Mouse (Mus musculus) thymus, adult 2 months (tissue): ENCODE measurements around the gene Gna15. TPM values are rescaled to one million over a fixed set of nuclear protein-coding genes. Genes with fewer than 3 reads are reported as not detected.

Experiments
- DNase-seq: peaks from one replicate; pipeline ENCODE4 v3.0.0; 2021
- H3K27ac ChIP-seq: fragments of 200-500 bp; 2 replicates; pipeline ENCODE4 v1.5.1; 2012; ENCODE audit warnings: low read length, control low read depth; ENCODE audit not compliant: control insufficient read depth, insufficient read depth
- H3K27me3 ChIP-seq: fragments of 200-500 bp; 2 replicates; pipeline ENCODE4 v1.6.1; 2012; ENCODE audit warnings: mild to moderate bottlenecking, low read length, moderate library complexity, mixed read lengths; ENCODE audit not compliant: control insufficient read depth, insufficient read depth
- H3K36me3 ChIP-seq: fragments of 200-500 bp; 2 replicates; pipeline ENCODE4 v1.6.1; 2012; ENCODE audit warnings: mild to moderate bottlenecking, low read length, moderate library complexity; ENCODE audit not compliant: control insufficient read depth, insufficient read depth
- H3K4me1 ChIP-seq: fragments of 200-500 bp; replicated peaks from 2 replicates; pipeline ENCODE4 v1.6.1; 2012; ENCODE audit warnings: low read length; ENCODE audit not compliant: control insufficient read depth, insufficient read depth
- H3K4me3 ChIP-seq: fragments of 200-500 bp; 2 replicates; pipeline ENCODE4 v1.5.1; 2012; ENCODE audit warnings: mild to moderate bottlenecking, low read length, control low read depth, moderate library complexity; ENCODE audit not compliant: control insufficient read depth, insufficient read depth
- CTCF ChIP-seq: fragments of 200-500 bp; IDR thresholded peaks from 2 replicates; pipeline ENCODE4 v1.5.1; 2012; ENCODE audit warnings: mild to moderate bottlenecking, control low read depth, low read length, moderate library complexity, borderline replicate concordance; ENCODE audit not compliant: control insufficient read depth, poor library complexity, insufficient read depth; ENCODE audit errors: extremely low read depth
- POLR2A ChIP-seq: fragments of 200-500 bp; IDR thresholded peaks from 2 replicates; pipeline ENCODE4 v1.6.1; 2012; ENCODE audit warnings: mild to moderate bottlenecking, low read length, control low read depth, moderate library complexity; ENCODE audit not compliant: control insufficient read depth, poor library complexity, insufficient read depth; ENCODE audit errors: extremely low read depth
- WGBS: fragments of 180-500 bp; shearing (Covaris S2); methylation state at CpG from one replicate; pipeline ENCODE4 v1.1.7; 2018; 5-methylcytosine and 5-hydroxymethylcytosine counted together
- polyA plus RNA-seq: library from polyadenylated mRNA; depleted of rRNA; stranded (reverse); fragments of >200 nt; gene quantifications from 2 replicates; pipeline ENCODE4 v1.2.3, GENCODE M21; 2012

Gene Gna15
- polyA plus RNA-seq, 1 experiment, result 10.6 TPM

DNA sequence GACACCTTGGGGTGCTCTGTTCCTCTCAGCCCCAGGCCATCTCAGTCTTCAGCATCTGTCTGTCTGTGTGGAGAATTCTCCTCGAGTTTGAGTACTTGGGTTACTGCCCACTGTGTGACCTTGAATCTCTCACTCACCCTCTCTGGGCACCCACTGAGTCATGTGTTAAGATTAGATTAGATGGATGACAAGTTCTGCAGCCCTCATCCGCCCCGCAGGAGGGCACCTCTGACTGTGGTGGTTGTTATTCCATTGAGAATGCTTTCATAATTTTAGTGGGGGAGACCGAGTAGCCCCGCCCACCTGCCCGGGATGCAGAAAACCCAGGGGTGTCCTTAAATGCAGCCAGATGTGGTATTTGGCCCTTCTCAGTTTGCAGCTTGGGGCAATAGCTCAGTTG lies 39.5 kb upstream of the Gna15 start:
- H3K4me3 ChIP-seq, result no peak overlapping the region
- TF ChIP-seq POLR2A (no peak), CTCF (no peak)
- H3K36me3 ChIP-seq, result peaks cover 40% of the 10 kb centered on the region
- no peaks in the 10 kb centered on the region for H3K27me3 ChIP-seq
- 88% methylated on average over 6 of the region's 6 CpGs for WGBS
- H3K27ac ChIP-seq, result no peak overlapping the region
- peak; percentile 14 for DNase-seq
- peaks cover 71% of the 10 kb centered on the region for H3K4me1 ChIP-seq

DNA sequence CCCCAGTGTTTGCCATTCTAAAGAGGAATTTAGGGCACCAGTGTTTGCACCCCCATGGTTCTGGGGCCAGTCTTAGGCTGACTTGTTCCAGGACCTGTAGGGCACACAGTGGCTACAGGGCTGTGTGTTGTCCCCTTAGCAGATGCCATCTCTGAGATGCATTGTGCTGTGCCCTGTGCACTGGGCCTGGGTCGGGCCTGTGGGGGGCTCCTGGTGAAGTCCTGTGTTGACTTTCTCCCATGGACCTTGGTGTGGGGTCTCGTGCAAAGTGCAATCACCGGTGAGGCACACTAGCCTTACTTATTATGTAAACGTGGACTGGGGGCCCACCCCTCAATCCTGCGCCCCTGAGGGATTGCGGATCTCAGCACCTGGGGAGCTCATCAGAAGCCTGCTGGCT lies 38.4 kb upstream of the Gna15 start:
- H3K36me3 ChIP-seq, result peaks cover 40% of the 10 kb centered on the region
- H3K27me3 ChIP-seq, result no peaks in the 10 kb centered on the region
- no peak overlapping the region for H3K27ac ChIP-seq
- TF ChIP-seq POLR2A (no peak), CTCF (no peak)
- 97% methylated on average over 6 of the region's 6 CpGs for WGBS
- peaks cover 62% of the 10 kb centered on the region for H3K4me1 ChIP-seq
- H3K4me3 ChIP-seq, result no peak overlapping the region
- peak; percentile 11 for DNase-seq

DNA sequence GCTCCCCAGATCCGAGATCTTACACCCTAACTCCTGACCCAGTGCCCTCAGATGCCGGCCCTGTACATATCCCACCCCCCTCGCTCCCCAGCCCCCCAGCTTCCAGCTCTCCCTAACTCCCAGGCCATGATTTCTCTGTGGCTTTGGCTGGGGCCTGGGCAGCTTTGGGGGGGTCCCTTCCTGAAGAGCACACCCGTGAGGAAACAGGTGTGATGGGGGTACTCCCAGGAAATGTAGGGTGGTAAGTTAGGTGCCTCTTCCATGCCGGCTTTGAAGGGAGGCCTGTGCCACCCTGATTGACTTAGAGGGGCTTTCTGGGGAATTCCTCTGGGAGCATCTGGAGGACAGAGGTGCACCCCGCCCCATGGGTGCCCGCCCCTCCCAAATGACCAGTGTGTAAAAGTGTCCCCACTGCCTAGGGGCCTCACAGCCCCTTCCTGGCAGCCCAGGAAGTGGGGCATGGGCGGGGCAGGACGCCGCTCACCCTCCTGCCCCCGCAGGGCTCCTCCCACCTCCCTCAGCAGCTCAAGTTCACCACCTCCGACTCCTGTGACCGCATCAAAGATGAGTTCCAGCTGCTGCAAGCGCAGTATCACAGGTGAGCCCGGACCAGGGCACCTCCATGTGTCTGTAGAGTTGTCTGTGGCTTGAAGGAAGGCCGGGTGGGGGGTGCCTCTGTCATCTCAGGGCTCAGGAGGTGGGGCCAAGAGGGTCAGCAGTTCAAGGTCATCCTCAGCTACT lies 36.9 kb upstream of the Gna15 start:
- DNase-seq, result peak; percentile 94
- TF ChIP-seq CTCF, result no peak
- peak; percentile 56 for TF ChIP-seq POLR2A
- Histone ChIP-seq H3K36me3 (peaks cover 34% of the 10 kb centered on the region), H3K4me1 (peaks cover 50% of the 10 kb centered on the region), H3K27ac (peak overlapping the region; percentile 92), H3K27me3 (no peaks in the 10 kb centered on the region), H3K4me3 (peak overlapping the region; percentile 90)
- WGBS, result under 1% methylated on average over 16 of the region's 16 CpGs

DNA sequence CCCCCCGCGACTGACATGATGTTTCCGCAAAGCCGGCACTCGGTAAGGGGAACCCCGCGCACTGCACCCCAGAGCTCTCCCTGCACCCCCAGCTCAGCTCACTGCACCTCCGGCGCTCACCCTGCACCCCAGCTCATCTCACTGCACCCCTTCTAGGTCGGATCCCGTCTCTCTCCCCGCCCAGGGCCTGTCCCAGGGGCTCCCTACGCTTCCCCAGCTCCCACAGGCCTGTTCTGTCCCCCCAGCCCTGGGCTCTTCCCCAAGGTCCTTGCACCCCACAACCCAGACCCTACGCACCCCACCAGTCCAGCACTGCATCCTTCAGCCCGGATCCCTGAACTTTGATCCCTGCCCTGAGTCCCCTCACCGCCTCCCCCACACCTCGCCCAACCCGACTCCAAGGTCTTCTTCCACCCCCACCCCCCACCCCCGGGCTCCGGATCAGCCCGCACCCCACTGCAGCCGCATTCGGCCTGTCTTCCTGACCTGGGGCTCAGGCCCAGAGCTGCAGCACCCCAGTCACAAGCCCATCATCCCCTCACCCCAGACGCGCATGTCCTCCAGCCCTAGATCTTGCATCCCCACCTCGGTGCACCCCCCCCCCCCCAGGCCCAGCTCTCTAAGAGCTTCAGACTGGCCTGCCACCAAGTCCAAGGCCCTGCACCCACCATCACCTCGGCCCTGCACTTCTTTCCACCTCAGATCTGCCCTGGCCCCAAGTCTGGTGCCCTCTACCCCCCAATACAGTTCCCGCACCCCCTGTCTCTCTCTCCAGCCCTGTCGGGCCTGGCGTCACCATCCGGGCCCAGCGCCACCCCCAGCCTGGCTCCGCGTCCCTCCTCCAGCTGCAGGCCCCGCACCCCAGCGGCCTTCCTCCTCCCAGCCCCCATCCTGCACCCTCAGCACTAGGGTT lies 35.9 kb upstream of the Gna15 start:
- TF ChIP-seq POLR2A (peak; percentile 55; the same call in 1 of the 2 replicates), CTCF (0 out of 2 replicates have a peak, but pooled peaks have one; percentile 43)
- Histone ChIP-seq H3K4me3 (peak overlapping the region; percentile 90), H3K27ac (peak overlapping the region; percentile 92), H3K36me3 (peaks cover 25% of the 10 kb centered on the region), H3K4me1 (peaks cover 44% of the 10 kb centered on the region), H3K27me3 (no peaks in the 10 kb centered on the region)
- under 1% methylated on average over 36 of the region's 36 CpGs for WGBS
- peak; percentile 86 for DNase-seq

DNA sequence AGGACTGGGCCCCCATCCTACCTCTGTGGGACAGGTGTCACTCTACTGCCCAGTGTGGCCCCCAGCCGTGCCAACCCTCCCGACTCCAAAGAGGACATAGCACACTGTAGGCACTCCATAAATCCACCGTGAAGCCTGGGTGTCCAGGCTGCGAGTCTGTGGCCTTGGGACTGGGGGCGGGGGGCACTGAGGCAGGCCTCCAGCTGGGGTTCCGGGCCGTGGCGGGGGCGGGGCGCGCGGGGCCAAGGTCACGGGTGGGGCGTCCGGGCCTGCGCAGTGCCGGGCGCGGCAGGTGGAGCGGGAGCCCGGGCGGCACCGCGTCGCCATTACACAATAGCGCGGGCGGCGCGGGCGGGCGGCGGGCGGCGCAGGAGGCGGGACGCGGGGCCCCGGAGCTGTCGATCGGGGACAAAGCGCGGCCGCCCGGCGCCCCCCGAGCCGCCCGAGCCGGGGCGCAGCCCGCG lies 35.2 kb upstream of the Gna15 start, which contains the start of gene Aes:
TSS of gene Aes (plus strand) at position 326 of the 464 bp plus-strand sequence.
- DNase-seq, result peak; percentile 90
- 2% methylated on average over 46 of the region's 53 CpGs for WGBS
- Histone ChIP-seq H3K27me3 (no peaks in the 10 kb centered on the region), H3K4me3 (peak within 1 kb of the TSS; percentile 90), H3K27ac (peak within 1 kb of the TSS; percentile 92), H3K36me3 (peaks cover 19% of the 10 kb centered on the region; the same call in 1 of the 2 replicates), H3K4me1 (peaks cover 37% of the 10 kb centered on the region)
- TF ChIP-seq POLR2A, result peak; percentile 63
- no peak for TF ChIP-seq CTCF

GRCm38 (mm10) chr10:81557491-81557890 lies 33.5 kb upstream of the Gna15 start:
- WGBS, result 41% methylated on average over 1 of the region's 1 CpGs
- no peak for TF ChIP-seq POLR2A
- TF ChIP-seq CTCF, result no peak

More at GRCm38 (mm10) chr10:81557491-81557890, 33.5 kb upstream of the Gna15 start:
- Histone ChIP-seq H3K27ac (no peak overlapping the region), H3K36me3 (peaks cover 10% of the 10 kb centered on the region; the same call in 1 of the 2 replicates), H3K4me1 (peaks cover 25% of the 10 kb centered on the region), H3K27me3 (no peaks in the 10 kb centered on the region), H3K4me3 (no peak overlapping the region)
- DNase-seq, result no peak
